Mouse (Mus musculus) midbrain, embryonic 15.5 days (tissue): ENCODE measurements around the gene Psors1c2. TPM values are rescaled to one million over a fixed set of nuclear protein-coding genes. Genes with fewer than 3 reads are reported as not detected.

Source experiments
- ATAC-seq: fragments of 200-750 bp; cut with Nextera tagmentation; replicated peaks from 2 replicates; pipeline ENCODE4 v1.8.0; 2017; ENCODE audit warnings: moderate TSS enrichment
- H3K27ac ChIP-seq: fragments of 300-500 bp; sonication (generic); 2 replicates; pipeline ENCODE4 v1.5.1; 2015; ENCODE audit warnings: mild to moderate bottlenecking, inconsistent platforms
- H3K27me3 ChIP-seq: fragments of 300-500 bp; sonication (generic); replicated peaks from 2 replicates; pipeline ENCODE4 v1.6.1; 2015; ENCODE audit warnings: inconsistent platforms
- H3K36me3 ChIP-seq: fragments of 300-500 bp; sonication (generic); replicated peaks from 2 replicates; pipeline ENCODE4 v1.6.1; 2015; ENCODE audit warnings: inconsistent platforms
- H3K4me1 ChIP-seq: fragments of 300-500 bp; sonication (generic); 2 replicates; pipeline ENCODE4 v1.6.1; 2015; ENCODE audit warnings: inconsistent platforms
- H3K4me2 ChIP-seq: fragments of 300-500 bp; sonication (generic); 2 replicates; pipeline ENCODE4 v1.6.1; 2015; ENCODE audit warnings: inconsistent platforms, mild to moderate bottlenecking, moderate library complexity
- H3K4me3 ChIP-seq: fragments of 300-500 bp; sonication (generic); 2 replicates; pipeline ENCODE4 v1.5.1; 2015; ENCODE audit warnings: mild to moderate bottlenecking, inconsistent platforms
- H3K9ac ChIP-seq: fragments of 300-500 bp; sonication (generic); 2 replicates; pipeline ENCODE4 v1.6.1; 2015; ENCODE audit warnings: mild to moderate bottlenecking, inconsistent platforms
- H3K9me3 ChIP-seq: fragments of 300-500 bp; sonication (generic); 2 replicates; pipeline ENCODE4 v1.6.1; 2016; ENCODE audit warnings: inconsistent platforms
- WGBS: fragments of 180-500 bp; shearing (Covaris S2); methylation state at CpG from one replicate; pipeline ENCODE4 v1.1.7; 2015; ENCODE audit warnings: mixed read lengths; 5-methylcytosine and 5-hydroxymethylcytosine counted together
- polyA plus RNA-seq: library from polyadenylated mRNA; unstranded; fragments of >200 nt; fragmentation: Nextera tagmentation; extraction: Ambion mirVana; gene quantifications from 2 replicates; pipeline ENCODE4 v1.2.1, GENCODE M21; 2015

Psors1c2 gene
- polyA plus RNA-seq, 1 experiment from 2014 or later: 0.96 TPM

GRCm38 (mm10) chr17:35550143-35550494 lies 17.1 kb downstream of the Psors1c2 start:
- Histone ChIP-seq H3K36me3 (no peaks in the 10 kb centered on the region), H3K4me3 (no peak overlapping the region), H3K4me2 (no peak overlapping the region), H3K9me3 (no peaks in the 10 kb centered on the region), H3K4me1 (0 out of 2 replicates have a peak, but pooled peaks cover 6% of the 10 kb centered on the region), H3K27me3 (no peaks in the 10 kb centered on the region; the same call in 1 of the 2 replicates), H3K9ac (no peak overlapping the region), H3K27ac (no peak overlapping the region)
- no peak for ATAC-seq
- 93% methylated on average over 4 of the region's 4 CpGs for WGBS

GRCm38 (mm10) chr17:35550871-35551270 lies 17.9 kb downstream of the Psors1c2 start:
- WGBS: 57% methylated on average over 8 of the region's 8 CpGs
- Histone ChIP-seq H3K9ac (no peak overlapping the region), H3K27ac (no peak overlapping the region), H3K36me3 (no peaks in the 10 kb centered on the region), H3K4me2 (no peak overlapping the region), H3K9me3 (no peaks in the 10 kb centered on the region), H3K27me3 (no peaks in the 10 kb centered on the region; the same call in 1 of the 2 replicates), H3K4me3 (no peak overlapping the region), H3K4me1 (0 out of 2 replicates have a peak, but pooled peaks cover 6% of the 10 kb centered on the region)
- no peak for ATAC-seq

- Histone ChIP-seq H3K36me3 (no peaks in the 10 kb centered on the region), H3K9me3 (no peaks in the 10 kb centered on the region), H3K4me2 (no peak within 1 kb of the TSS), H3K9ac (no peak within 1 kb of the TSS), H3K4me1 (no peaks in the 10 kb centered on the region), H3K27ac (no peak within 1 kb of the TSS), H3K4me3 (no peak within 1 kb of the TSS), H3K27me3 (no peaks in the 10 kb centered on the region; the same call in 1 of the 2 replicates)
- no peak for ATAC-seq
- 80% methylated on average over 10 of the region's 10 CpGs for WGBS
These were observed 18.9 kb downstream of the Psors1c2 start, which contains the start of gene Cdsn for GRCm38 (mm10) chr17:35551881-35552414. Gene Cdsn (plus strand): TSS chr17:35552128.

GRCm38 (mm10) chr17:35554321-35554720 lies 21.3 kb downstream of the Psors1c2 start:
- Histone ChIP-seq H3K27ac (no peak overlapping the region), H3K36me3 (no peaks in the 10 kb centered on the region)

GRCm38 (mm10) chr17:35554761-35555397 lies 21.9 kb downstream of the Psors1c2 start:
- no peak overlapping the region for H3K27ac ChIP-seq
- H3K27me3 ChIP-seq: no peaks in the 10 kb centered on the region; the same call in 1 of the 2 replicates
- no peaks in the 10 kb centered on the region for H3K4me1 ChIP-seq
- H3K9ac ChIP-seq: no peak overlapping the region
- no peaks in the 10 kb centered on the region for H3K9me3 ChIP-seq
- H3K36me3 ChIP-seq: no peaks in the 10 kb centered on the region
- WGBS: 94% methylated on average over 18 of the region's 18 CpGs
- no peak for ATAC-seq
- H3K4me2 ChIP-seq: no peak overlapping the region
- no peak overlapping the region for H3K4me3 ChIP-seq

More at GRCm38 (mm10) chr17:35554321-35554720, 21.3 kb downstream of the Psors1c2 start:
- no peak overlapping the region for H3K9ac ChIP-seq
- no peak overlapping the region for H3K4me3 ChIP-seq
- no peak overlapping the region for H3K4me2 ChIP-seq
- 82% methylated on average over 5 of the region's 5 CpGs for WGBS
- H3K27me3 ChIP-seq: no peaks in the 10 kb centered on the region; the same call in 1 of the 2 replicates
- no peaks in the 10 kb centered on the region for H3K4me1 ChIP-seq
- no peaks in the 10 kb centered on the region for H3K9me3 ChIP-seq
- no peak for ATAC-seq

GRCm38 (mm10) chr17:35556186-35556765 lies 23.3 kb downstream of the Psors1c2 start:
- Histone ChIP-seq H3K4me3 (no peak overlapping the region), H3K4me2 (no peak overlapping the region), H3K4me1 (no peaks in the 10 kb centered on the region), H3K27ac (no peak overlapping the region), H3K9ac (no peak overlapping the region), H3K9me3 (no peaks in the 10 kb centered on the region), H3K27me3 (no peaks in the 10 kb centered on the region; the same call in 1 of the 2 replicates), H3K36me3 (no peaks in the 10 kb centered on the region)
- no peak for ATAC-seq
- 90% methylated on average over 13 of the region's 13 CpGs for WGBS

- 31% methylated on average over 5 of the region's 5 CpGs for WGBS
- H3K4me3 ChIP-seq: no peak overlapping the region
- H3K27ac ChIP-seq: no peak overlapping the region
- no peak overlapping the region for H3K4me2 ChIP-seq
- H3K36me3 ChIP-seq: no peaks in the 10 kb centered on the region
- no peak for ATAC-seq
- H3K4me1 ChIP-seq: no peaks in the 10 kb centered on the region
- no peaks in the 10 kb centered on the region for H3K9me3 ChIP-seq
- H3K9ac ChIP-seq: no peak overlapping the region
- H3K27me3 ChIP-seq: no peaks in the 10 kb centered on the region; the same call in 1 of the 2 replicates
These were observed 23.8 kb downstream of the Psors1c2 start for GRCm38 (mm10) chr17:35556812-35557211.

- ATAC-seq: no peak
- Histone ChIP-seq H3K36me3 (no peaks in the 10 kb centered on the region), H3K9ac (no peak overlapping the region), H3K4me2 (no peak overlapping the region), H3K9me3 (no peaks in the 10 kb centered on the region), H3K27ac (no peak overlapping the region), H3K4me3 (no peak overlapping the region), H3K4me1 (no peaks in the 10 kb centered on the region), H3K27me3 (no peaks in the 10 kb centered on the region; the same call in 1 of the 2 replicates)
- 82% methylated on average over 9 of the region's 9 CpGs for WGBS
These were observed 24.4 kb downstream of the Psors1c2 start for GRCm38 (mm10) chr17:35557351-35557750.

GRCm38 (mm10) chr17:35558216-35558615 lies 25.2 kb downstream of the Psors1c2 start:
- 60% methylated on average over 8 of the region's 8 CpGs for WGBS
- Histone ChIP-seq H3K4me1 (no peaks in the 10 kb centered on the region), H3K4me2 (no peak overlapping the region), H3K4me3 (no peak overlapping the region), H3K27me3 (no peaks in the 10 kb centered on the region; the same call in 1 of the 2 replicates), H3K27ac (no peak overlapping the region), H3K9me3 (no peaks in the 10 kb centered on the region), H3K36me3 (no peaks in the 10 kb centered on the region), H3K9ac (no peak overlapping the region)
- ATAC-seq: no peak

- H3K4me2 ChIP-seq: no peak within 1 kb of the TSS
- 69% methylated on average over 3 of the region's 3 CpGs for WGBS
- no peaks in the 10 kb centered on the region for H3K36me3 ChIP-seq
- no peak within 1 kb of the TSS for H3K27ac ChIP-seq
- H3K9ac ChIP-seq: no peak within 1 kb of the TSS
- peaks cover 12% of the 10 kb centered on the region; the same call in 1 of the 2 replicates for H3K27me3 ChIP-seq
- no peak within 1 kb of the TSS for H3K4me3 ChIP-seq
- no peaks in the 10 kb centered on the region for H3K9me3 ChIP-seq
- peaks cover 13% of the 10 kb centered on the region for H3K4me1 ChIP-seq
- no peak for ATAC-seq
These were observed 34.1 kb downstream of the Psors1c2 start, which contains the start of gene 2300002M23Rik for GRCm38 (mm10) chr17:35567150-35567549. Gene 2300002M23Rik (plus strand): TSS chr17:35567450.

- Histone ChIP-seq H3K9me3 (no peaks in the 10 kb centered on the region), H3K27ac (no peak overlapping the region), H3K4me2 (no peak overlapping the region), H3K27me3 (peaks cover 12% of the 10 kb centered on the region; the same call in 1 of the 2 replicates), H3K4me3 (no peak overlapping the region), H3K36me3 (no peaks in the 10 kb centered on the region), H3K9ac (no peak overlapping the region), H3K4me1 (peaks cover 13% of the 10 kb centered on the region)
- 27% methylated on average over 9 of the region's 9 CpGs for WGBS
- no peak for ATAC-seq
These were observed 34.8 kb downstream of the Psors1c2 start for GRCm38 (mm10) chr17:35567767-35568166.

- WGBS: 2% methylated on average over 28 of the region's 28 CpGs
- Histone ChIP-seq H3K4me2 (peak overlapping the region; percentile 63), H3K27me3 (peaks cover 12% of the 10 kb centered on the region; the same call in 1 of the 2 replicates), H3K9ac (peak overlapping the region; percentile 27; the same call in 1 of the 2 replicates), H3K9me3 (no peaks in the 10 kb centered on the region), H3K4me3 (peak overlapping the region; percentile 31), H3K4me1 (peaks cover 13% of the 10 kb centered on the region), H3K36me3 (no peaks in the 10 kb centered on the region), H3K27ac (no peak overlapping the region)
- ATAC-seq: peak; percentile 66; the same call in 1 of the 2 replicates
These were observed 36.3 kb downstream of the Psors1c2 start for GRCm38 (mm10) chr17:35569091-35569944.
